Mouse (Mus musculus) skeletal muscle tissue, adult 2 months (tissue): ENCODE measurements around the gene Fpgt.

Source experiments
- DNase-seq: peaks from one replicate; pipeline ENCODE4 v3.0.0-alpha.2; 2012; ENCODE audit warnings: low read depth, low spot score

Fpgt gene

GRCm38 (mm10) chr3:155093116-155093956, at the start of gene Fpgt, which contains the start of gene Lrriq3:
Fpgt (minus strand) TSS chr3:155093403.
Lrriq3 (plus strand) TSS chr3:155093434.
- DNase-seq = peak; percentile 88

- no peak for DNase-seq
Observed at GRCm38 (mm10) chr3:155141047-155141446, 47.8 kb upstream of the Fpgt start.

- DNase-seq = no peak
Observed at GRCm38 (mm10) chr3:155137737-155138136, 44.5 kb upstream of the Fpgt start.

GRCm38 (mm10) chr3:155105957-155106356, 12.8 kb upstream of the Fpgt start:
- no peak for DNase-seq

- no peak for DNase-seq
Observed at GRCm38 (mm10) chr3:155099266-155099665, 6.1 kb upstream of the Fpgt start.

- DNase-seq = no peak
Observed at GRCm38 (mm10) chr3:155092081-155092480, 1.1 kb downstream of the Fpgt start.

- DNase-seq = no peak
Observed at GRCm38 (mm10) chr3:155077908-155078307, 15.3 kb downstream of the Fpgt start.

- DNase-seq = no peak
Observed at GRCm38 (mm10) chr3:155059449-155059822, 33.8 kb downstream of the Fpgt start.

GRCm38 (mm10) chr3:155058800-155059448, 34.3 kb downstream of the Fpgt start:
- DNase-seq = no peak

- DNase-seq = no peak
Observed at GRCm38 (mm10) chr3:155057566-155057965, 35.6 kb downstream of the Fpgt start.

- DNase-seq = no peak
Observed at GRCm38 (mm10) chr3:155056606-155057005, 36.6 kb downstream of the Fpgt start.

- no peak for DNase-seq
Observed at GRCm38 (mm10) chr3:155055231-155055916, 37.8 kb downstream of the Fpgt start, which contains the start of gene Tnni3k. Tnni3k (minus strand) TSS chr3:155055407.

GRCm38 (mm10) chr3:155053189-155053588, 40.0 kb downstream of the Fpgt start:
- no peak for DNase-seq

GRCm38 (mm10) chr3:155052021-155052420, 41.2 kb downstream of the Fpgt start:
- no peak for DNase-seq

- DNase-seq = no peak
Observed at GRCm38 (mm10) chr3:155039012-155039836, 54.0 kb downstream of the Fpgt start.
